Mouse (Mus musculus) myocyte (in vitro differentiated cells): Measurements from ENCODE around the gene Stx19.

Source experiments
- CEBPB ChIP-seq: IDR thresholded peaks from 2 replicates; pipeline ENCODE4 v1.6.1; 2011; ENCODE audit warnings: mild to moderate bottlenecking, moderate library complexity; ENCODE audit not compliant: poor library complexity, insufficient read depth, severe bottlenecking
- MAX ChIP-seq: IDR thresholded peaks from one replicate; pipeline ENCODE4 v1.6.1; 2011; ENCODE audit warnings: low read depth, mild to moderate bottlenecking, control low read depth
- MYOD1 ChIP-seq, 3 experiments: IDR thresholded peaks; one replicate each; pipeline ENCODE4 v1.6.1; 2011; ENCODE audit warnings: control low read depth in 2 of 3, low read depth in 2 of 3, mild to moderate bottlenecking in 2 of 3, moderate library complexity in 1 of 3; ENCODE audit not compliant: insufficient read length in 2 of 3, control insufficient read depth in 1 of 3
- POLR2A ChIP-seq: IDR thresholded peaks from one replicate; pipeline ENCODE4 v1.6.1; 2011; ENCODE audit warnings: low read depth, mild to moderate bottlenecking, control low read depth, moderate library complexity; ENCODE audit not compliant: insufficient read length
- POLR2AphosphoS2 ChIP-seq: IDR thresholded peaks from one replicate; pipeline ENCODE4 v1.6.1; 2011; ENCODE audit warnings: low read depth, control low read depth; ENCODE audit not compliant: insufficient read length

DNA sequence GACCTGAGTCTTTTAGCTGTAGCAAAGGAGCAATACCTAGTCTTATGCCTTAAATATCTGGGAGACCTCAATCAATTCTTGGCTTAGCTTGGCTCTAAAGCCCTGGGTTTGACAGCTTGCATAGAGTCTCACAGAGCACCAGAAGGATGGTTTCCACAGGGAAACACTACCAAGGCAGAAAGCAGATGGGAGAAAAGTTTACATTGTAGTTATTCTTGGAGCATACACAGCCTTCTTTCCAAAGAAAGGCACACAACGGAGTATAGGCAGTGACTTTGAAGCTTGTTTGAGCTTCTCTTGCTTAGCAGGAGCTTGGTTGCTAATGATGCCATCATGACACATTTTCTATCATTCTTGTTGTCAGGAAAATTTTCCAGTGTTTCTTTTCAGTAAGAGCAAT lies 45.7 kb downstream of the Stx19 start:
- TF ChIP-seq POLR2A (no peak), MAX (no peak), CEBPB (no peak), MYOD1 (IDR thresholded peaks at IDR 0.05; ENCODE audit: control insufficient read depth in 1 of 3, insufficient read length in 2 of 3, low read depth in 2 of 3) (no peak), POLR2AphosphoS2 (no peak)
